Mouse (Mus musculus) bone marrow macrophage, adult 2 months (primary cell): ENCODE results near the gene Mfsd9. TPM values are rescaled to one million over a fixed set of nuclear protein-coding genes. Genes with fewer than 3 reads are reported as not detected.
"Not testable (repeated sequence)": the region's sequence is repeated elsewhere in the genome, so short reads cannot be mapped to it uniquely, and the experiment has no call there.

ENCODE experiments used
- H3K27ac ChIP-seq: 2 replicates; pipeline ENCODE4 v1.5.1; 2012; ENCODE audit warnings: low read depth, low read length; ENCODE audit not compliant: insufficient read depth
- H3K4me1 ChIP-seq: 2 replicates; pipeline ENCODE4 v1.6.1; 2012; ENCODE audit warnings: low read length; ENCODE audit not compliant: control insufficient read depth, insufficient read depth
- H3K4me3 ChIP-seq: 2 replicates; pipeline ENCODE4 v1.5.1; 2012; ENCODE audit warnings: mild to moderate bottlenecking, low read length, moderate library complexity; ENCODE audit not compliant: insufficient read depth
- CTCF ChIP-seq: IDR thresholded peaks from 2 replicates; pipeline ENCODE4 v1.5.1; 2012; ENCODE audit warnings: low read depth, mild to moderate bottlenecking, low read length, moderate library complexity
- POLR2A ChIP-seq: IDR thresholded peaks from 2 replicates; pipeline ENCODE4 v1.6.1; 2012; ENCODE audit warnings: mild to moderate bottlenecking, low read depth, low read length, borderline replicate concordance
- polyA plus RNA-seq: library from polyadenylated mRNA; stranded (reverse); fragments of >200 nt; gene quantifications from 2 replicates; pipeline ENCODE4 v1.2.4, GENCODE M21; 2012; ENCODE audit not compliant: missing spikeins, insufficient read depth, insufficient read length

Mfsd9 gene
- polyA plus RNA-seq, 1 experiment, result 2.7 TPM

DNA sequence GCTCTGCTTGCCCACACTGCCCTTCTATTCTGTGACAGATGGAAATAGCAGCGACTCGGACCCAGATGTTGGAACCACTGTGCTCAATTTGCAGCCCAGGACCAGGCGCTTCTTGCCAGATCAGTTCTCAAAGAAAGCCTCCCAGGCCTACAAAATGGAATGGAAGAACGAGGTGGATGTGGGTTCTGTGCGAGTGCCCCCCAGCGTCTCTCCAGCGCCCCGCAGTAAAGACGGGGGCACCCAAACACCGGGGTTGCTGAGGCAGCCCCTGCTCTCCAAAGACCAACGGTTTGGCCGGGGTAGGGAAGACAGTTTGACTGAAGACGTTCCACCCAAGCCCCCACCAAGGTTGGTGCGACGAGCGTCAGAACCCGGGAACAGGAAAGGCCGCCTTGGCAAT lies 22.9 kb downstream of the Mfsd9 start:
- Histone ChIP-seq H3K4me3 (no peak overlapping the region), H3K4me1 (no peaks in the 10 kb centered on the region), H3K27ac (no peak overlapping the region)
- no peak for TF ChIP-seq POLR2A
- no peak for TF ChIP-seq CTCF

- Histone ChIP-seq H3K4me3 (no peak overlapping the region), H3K4me1 (no peaks in the 10 kb centered on the region), H3K27ac (no peak overlapping the region)
- no peak for TF ChIP-seq CTCF
- no peak for TF ChIP-seq POLR2A
Observed at GRCm38 (mm10) chr1:40765521-40765920, 25.0 kb downstream of the Mfsd9 start.

DNA sequence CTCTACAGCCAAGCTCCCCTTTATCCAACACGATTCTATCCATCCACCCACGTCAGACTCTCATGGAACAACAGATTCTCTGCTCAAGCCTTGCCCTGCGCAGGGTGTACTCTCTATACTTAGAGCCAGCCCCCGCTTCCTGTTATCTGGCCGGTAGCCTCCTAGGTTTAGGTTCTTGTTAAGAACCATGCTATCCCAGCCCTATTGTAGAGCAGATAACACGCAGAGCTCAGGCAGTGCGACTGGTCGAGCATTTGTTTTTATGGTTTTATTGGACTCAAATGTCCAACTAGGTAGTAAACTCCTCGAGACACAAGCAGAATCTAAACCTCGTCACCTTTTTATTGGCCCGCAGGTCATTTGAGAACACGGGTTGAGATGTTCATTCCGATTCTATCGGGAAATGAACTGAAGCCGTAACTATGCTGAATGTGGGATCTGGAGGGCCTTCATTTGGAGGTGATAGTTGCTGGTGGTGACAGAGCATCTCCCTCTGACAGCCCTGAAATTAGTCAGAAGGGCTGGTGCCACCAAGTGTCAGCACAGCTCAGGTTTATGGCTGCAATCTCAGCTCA lies 25.7 kb downstream of the Mfsd9 start:
- Histone ChIP-seq H3K4me1 (no peaks in the 10 kb centered on the region), H3K4me3 (no peak overlapping the region), H3K27ac (no peak overlapping the region)
- TF ChIP-seq CTCF (no peak), POLR2A (no peak)

GRCm38 (mm10) chr1:40764042-40764441 lies 26.4 kb downstream of the Mfsd9 start:
- no peak overlapping the region for H3K4me3 ChIP-seq
- TF ChIP-seq POLR2A, result no peak
- no peak for TF ChIP-seq CTCF
- no peaks in the 10 kb centered on the region for H3K4me1 ChIP-seq
- H3K27ac ChIP-seq, result no peak overlapping the region

DNA sequence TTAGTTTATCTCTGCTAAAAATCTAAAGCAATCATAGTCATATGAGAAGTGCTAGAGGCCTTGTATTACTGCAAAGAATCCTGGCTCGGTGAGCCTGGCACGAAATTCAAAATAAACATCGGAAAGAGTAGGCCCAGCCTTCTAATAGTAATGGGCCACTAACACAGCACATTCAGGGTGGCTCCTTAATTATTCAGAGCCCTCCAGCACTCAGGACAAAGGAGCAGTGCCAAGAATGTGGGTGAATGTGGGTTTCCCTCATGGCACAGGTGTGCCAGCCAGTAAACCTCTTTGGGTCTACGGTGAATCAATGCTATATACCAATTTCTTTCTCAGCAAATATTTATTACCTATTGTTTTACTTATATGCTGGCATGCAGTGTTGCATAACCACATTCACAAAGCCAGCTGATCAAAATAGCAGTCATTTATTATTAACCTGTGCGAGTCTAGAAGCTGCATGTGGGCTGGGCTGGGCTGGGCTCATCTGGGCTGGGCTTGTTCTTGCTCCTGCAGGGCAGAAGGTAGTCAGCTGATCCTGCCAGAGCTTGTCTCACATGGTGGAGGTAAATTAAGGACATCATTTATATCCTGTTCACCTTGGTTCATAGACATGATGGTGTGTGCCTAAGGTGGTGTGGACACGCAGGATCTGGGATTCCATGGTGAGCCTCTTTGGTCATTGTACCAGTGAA lies 30.6 kb downstream of the Mfsd9 start:
- Histone ChIP-seq H3K4me3 (no peak overlapping the region), H3K4me1 (no peaks in the 10 kb centered on the region), H3K27ac (no peak overlapping the region)
- TF ChIP-seq CTCF (no peak), POLR2A (no peak)

DNA sequence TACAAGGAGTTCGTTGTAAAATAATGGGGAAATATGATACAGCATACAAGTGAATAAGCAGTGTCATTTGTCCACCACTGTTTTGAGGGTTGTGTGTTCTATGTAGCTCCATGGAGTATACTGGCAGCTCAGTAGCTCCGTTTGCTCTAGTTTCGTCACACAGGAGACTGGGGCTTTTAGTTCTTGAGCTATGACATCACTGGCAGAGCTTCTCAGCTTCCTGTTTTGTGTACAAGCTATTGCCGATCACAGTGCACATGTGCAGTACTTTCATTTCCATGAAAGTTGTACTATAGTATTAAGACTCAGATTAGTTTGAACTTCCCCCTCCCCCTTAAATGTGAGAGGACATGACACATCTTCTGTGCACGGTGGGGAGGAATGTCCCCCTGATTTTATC lies 44.4 kb downstream of the Mfsd9 start:
- Histone ChIP-seq H3K4me3 (no peak overlapping the region), H3K4me1 (no peaks in the 10 kb centered on the region), H3K27ac (no peak overlapping the region)
- TF ChIP-seq POLR2A (no peak), CTCF (no peak)

DNA sequence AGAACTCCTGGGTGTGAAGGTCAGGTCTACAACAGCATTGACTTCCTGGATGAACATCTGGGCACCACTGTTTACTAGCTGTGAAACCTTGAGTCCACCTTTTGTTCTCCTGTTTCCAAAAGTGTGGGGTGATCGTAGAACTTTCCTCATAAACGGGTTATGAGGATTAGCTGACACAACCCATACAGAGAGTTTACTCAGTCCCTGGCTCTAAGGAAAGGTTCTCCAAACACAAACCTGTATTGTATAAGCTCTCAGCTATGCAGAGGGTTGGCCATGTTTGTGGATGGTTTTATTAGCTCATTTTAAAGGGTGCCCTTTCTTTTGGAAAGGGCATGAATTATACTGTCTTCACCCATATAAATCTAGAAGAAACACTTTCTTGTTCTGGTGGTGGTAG lies 49.7 kb downstream of the Mfsd9 start:
- Histone ChIP-seq H3K27ac (no peak overlapping the region), H3K4me1 (no peaks in the 10 kb centered on the region), H3K4me3 (no peak overlapping the region)
- no peak for TF ChIP-seq POLR2A
- TF ChIP-seq CTCF, result no peak

DNA sequence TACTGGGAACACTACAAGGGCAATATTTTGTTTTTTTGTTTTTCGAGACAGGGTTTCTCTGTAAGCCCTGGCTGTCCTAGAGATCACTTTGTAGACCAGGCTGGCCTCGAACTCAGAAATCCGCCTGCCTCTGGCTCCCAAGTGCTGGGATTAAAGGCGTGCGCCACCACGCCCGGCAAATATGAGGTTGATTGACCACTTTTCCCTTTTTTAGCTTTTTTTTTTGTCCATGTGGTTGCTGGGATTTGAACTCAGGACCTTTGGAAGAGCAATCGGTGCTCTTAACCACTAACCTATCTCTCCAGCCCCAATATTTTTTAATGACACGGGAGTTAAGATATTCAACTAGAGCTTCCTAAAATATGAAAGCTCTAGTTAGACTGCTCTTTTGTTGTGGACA lies 52.2 kb downstream of the Mfsd9 start:
- not testable (repeated sequence) for H3K27ac ChIP-seq, H3K4me1 ChIP-seq, H3K4me3 ChIP-seq

DNA sequence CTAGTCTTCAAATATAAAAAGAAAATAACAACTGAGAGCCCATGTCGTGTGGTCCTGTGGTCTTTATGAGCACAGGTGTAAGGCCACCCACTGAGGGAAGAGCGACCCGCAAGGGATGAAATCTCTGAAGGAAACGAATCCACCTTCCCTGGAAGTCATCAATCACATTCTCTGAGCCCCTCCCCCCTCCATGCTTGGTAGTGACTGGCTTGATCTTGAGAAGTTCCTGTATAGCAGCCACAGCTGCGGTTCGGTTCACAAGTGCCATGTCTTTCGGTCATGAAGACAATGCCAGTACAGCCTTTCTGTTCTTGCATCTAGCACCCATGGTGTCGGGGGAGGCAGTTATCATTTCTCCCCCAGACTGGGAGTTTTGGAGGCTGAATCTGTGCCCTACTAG lies 52.8 kb downstream of the Mfsd9 start:
- no peak for TF ChIP-seq CTCF
- TF ChIP-seq POLR2A, result no peak
- H3K27ac ChIP-seq, result no peak overlapping the region

DNA sequence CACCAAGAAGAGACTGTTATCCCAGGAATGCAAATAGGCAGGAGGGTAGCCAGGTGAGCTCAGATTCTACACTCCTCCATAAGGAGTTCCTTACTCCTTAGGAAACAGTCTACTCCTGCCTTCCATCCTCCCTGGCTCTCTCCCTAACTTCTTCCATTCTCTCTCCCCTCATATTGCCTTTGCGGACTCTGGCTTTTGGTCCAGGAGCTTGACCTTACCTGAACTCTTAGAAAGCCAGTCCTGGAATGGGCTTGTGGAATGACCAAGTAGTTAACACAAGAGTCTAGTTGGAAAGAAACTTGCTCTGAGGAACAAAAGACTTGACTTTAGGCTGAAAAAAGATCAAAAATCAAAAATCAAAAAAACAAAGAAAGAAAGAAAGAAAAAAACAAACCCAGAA lies 61.9 kb downstream of the Mfsd9 start:
- TF ChIP-seq CTCF, result no peak
- TF ChIP-seq POLR2A, result no peak
- H3K4me3 ChIP-seq, result no peak overlapping the region
- H3K4me1 ChIP-seq, result no peaks in the 10 kb centered on the region
- no peak overlapping the region for H3K27ac ChIP-seq

More for the DNA sequence above, 52.8 kb downstream of the Mfsd9 start:
- Histone ChIP-seq H3K4me1 (no peaks in the 10 kb centered on the region), H3K4me3 (no peak overlapping the region)

DNA sequence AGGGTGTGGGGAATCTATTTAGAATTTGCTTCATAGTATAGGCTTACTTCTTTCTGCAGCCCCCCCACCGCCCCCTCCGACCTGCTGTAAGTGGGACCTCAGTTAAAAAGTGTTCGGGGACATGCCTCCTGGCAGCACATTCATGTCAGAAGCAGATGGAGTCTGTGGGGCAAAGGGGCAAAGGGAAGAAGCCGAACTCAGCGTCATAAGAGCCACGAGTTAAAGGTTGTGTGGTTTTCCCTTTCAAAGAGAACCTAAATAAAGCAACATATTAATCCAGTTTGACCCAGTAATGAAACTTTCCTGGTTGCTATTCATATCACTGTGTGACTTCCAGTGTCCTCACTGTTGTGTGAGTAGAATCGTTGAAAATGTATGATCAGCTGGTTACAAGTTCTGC lies 63.1 kb downstream of the Mfsd9 start:
- Histone ChIP-seq H3K4me1 (no peaks in the 10 kb centered on the region), H3K27ac (no peak overlapping the region), H3K4me3 (no peak overlapping the region)
- TF ChIP-seq POLR2A (no peak), CTCF (no peak)
